Mouse (Mus musculus) ES-Bruce4 (cell line): Measurements from ENCODE around the gene Ptpn3. TPM values are rescaled to one million over a fixed set of nuclear protein-coding genes. Genes with fewer than 3 reads are reported as not detected.

Experiments used
- H3K27ac ChIP-seq: 2 replicates; pipeline ENCODE4 v1.5.1; 2012; ENCODE audit warnings: low read length, inconsistent platforms; ENCODE audit not compliant: insufficient read depth
- H3K27me3 ChIP-seq: 2 replicates; pipeline ENCODE4 v1.6.1; 2012; ENCODE audit warnings: mild to moderate bottlenecking, low read length, inconsistent platforms; ENCODE audit not compliant: control insufficient read depth, poor library complexity, insufficient read depth, severe bottlenecking
- H3K36me3 ChIP-seq: 2 replicates; pipeline ENCODE4 v1.6.1; 2012; ENCODE audit warnings: inconsistent platforms, mild to moderate bottlenecking, low read length, moderate library complexity; ENCODE audit not compliant: control insufficient read depth, poor library complexity, insufficient read depth, severe bottlenecking
- H3K4me1 ChIP-seq: one replicate; pipeline ENCODE4 v1.8.1; 2011; ENCODE audit warnings: low read length; ENCODE audit not compliant: control insufficient read depth, insufficient read depth
- H3K4me3 ChIP-seq: 2 replicates; pipeline ENCODE4 v1.5.1; 2011; ENCODE audit warnings: low read depth, mild to moderate bottlenecking, low read length
- H3K9ac ChIP-seq: 2 replicates; pipeline ENCODE4 v1.6.1; 2012; ENCODE audit warnings: low read depth, mild to moderate bottlenecking, inconsistent platforms; ENCODE audit not compliant: poor library complexity, severe bottlenecking
- H3K9me3 ChIP-seq: replicated peaks from 2 replicates; pipeline ENCODE4 v1.6.1; 2012; ENCODE audit warnings: mild to moderate bottlenecking, low read length, inconsistent platforms; ENCODE audit not compliant: control insufficient read depth, poor library complexity, insufficient read depth, severe bottlenecking
- CTCF ChIP-seq: IDR thresholded peaks from one replicate; pipeline ENCODE4 v1.8.1; 2011; ENCODE audit warnings: low read depth, low read length
- EP300 ChIP-seq: IDR thresholded peaks from 2 replicates; pipeline ENCODE4 v1.6.1; 2011; ENCODE audit warnings: low read depth, low read length; ENCODE audit not compliant: insufficient read depth
- POLR2A ChIP-seq: IDR thresholded peaks from one replicate; pipeline ENCODE4 v1.8.1; 2011; ENCODE audit warnings: low read length; ENCODE audit not compliant: insufficient read depth
- polyA plus RNA-seq: library from polyadenylated mRNA; stranded (reverse); fragments of >200 nt; gene quantifications from 2 replicates; pipeline ENCODE4 v1.2.4, GENCODE M21; 2011; ENCODE audit warnings: low read depth; ENCODE audit not compliant: missing spikeins, insufficient read depth, insufficient read length

The Ptpn3 gene
- polyA plus RNA-seq, 1 experiment, result 30.6 TPM

- no peak overlapping the region for H3K27ac ChIP-seq
- no peaks in the 10 kb centered on the region for H3K9me3 ChIP-seq
- TF ChIP-seq POLR2A (no peak), EP300 (no peak)
- H3K4me3 ChIP-seq, result no peak overlapping the region
- peaks cover 5% of the 10 kb centered on the region for H3K36me3 ChIP-seq
- H3K9ac ChIP-seq, result no peak overlapping the region
- H3K4me1 ChIP-seq, result no peaks in the 10 kb centered on the region
- H3K27me3 ChIP-seq, result no peaks in the 10 kb centered on the region
These were observed 109.9 kb downstream of the Ptpn3 start for GRCm38 (mm10) chr4:57191543-57192283.

- TF ChIP-seq CTCF, result no peak
- TF ChIP-seq EP300, result no peak
- no peak for TF ChIP-seq POLR2A
- Histone ChIP-seq H3K27ac (no peak overlapping the region), H3K36me3 (peaks cover under 1% of the 10 kb centered on the region), H3K4me3 (no peak overlapping the region), H3K4me1 (no peaks in the 10 kb centered on the region), H3K9ac (no peak overlapping the region), H3K9me3 (no peaks in the 10 kb centered on the region), H3K27me3 (no peaks in the 10 kb centered on the region)
These were observed 111.8 kb downstream of the Ptpn3 start for GRCm38 (mm10) chr4:57189881-57190280.

GRCm38 (mm10) chr4:57186035-57186434, 115.6 kb downstream of the Ptpn3 start:
- H3K9ac ChIP-seq, result no peak overlapping the region
- H3K4me1 ChIP-seq, result no peaks in the 10 kb centered on the region
- no peaks in the 10 kb centered on the region for H3K36me3 ChIP-seq
- no peak overlapping the region for H3K4me3 ChIP-seq
- H3K27ac ChIP-seq, result no peak overlapping the region
- no peaks in the 10 kb centered on the region for H3K9me3 ChIP-seq
- TF ChIP-seq EP300 (no peak), POLR2A (no peak), CTCF (no peak)
- no peaks in the 10 kb centered on the region for H3K27me3 ChIP-seq

GRCm38 (mm10) chr4:57185462-57185861, 116.2 kb downstream of the Ptpn3 start:
- H3K27me3 ChIP-seq, result no peaks in the 10 kb centered on the region
- H3K36me3 ChIP-seq, result no peaks in the 10 kb centered on the region
- H3K9me3 ChIP-seq, result no peaks in the 10 kb centered on the region
- no peaks in the 10 kb centered on the region for H3K4me1 ChIP-seq
- no peak overlapping the region for H3K4me3 ChIP-seq
- H3K9ac ChIP-seq, result no peak overlapping the region
- TF ChIP-seq CTCF (no peak), EP300 (no peak), POLR2A (no peak)
- no peak overlapping the region for H3K27ac ChIP-seq

- no peak overlapping the region for H3K4me3 ChIP-seq
- H3K9ac ChIP-seq, result no peak overlapping the region
- no peaks in the 10 kb centered on the region for H3K36me3 ChIP-seq
- TF ChIP-seq CTCF (no peak), EP300 (no peak), POLR2A (no peak)
- no peaks in the 10 kb centered on the region for H3K4me1 ChIP-seq
- H3K27ac ChIP-seq, result no peak overlapping the region
- H3K27me3 ChIP-seq, result no peaks in the 10 kb centered on the region
- no peaks in the 10 kb centered on the region for H3K9me3 ChIP-seq
These were observed 118.1 kb downstream of the Ptpn3 start for GRCm38 (mm10) chr4:57183493-57183892.

- Histone ChIP-seq H3K4me1 (no peaks in the 10 kb centered on the region), H3K36me3 (no peaks in the 10 kb centered on the region), H3K4me3 (no peak overlapping the region), H3K9me3 (no peaks in the 10 kb centered on the region), H3K27me3 (no peaks in the 10 kb centered on the region), H3K27ac (no peak overlapping the region), H3K9ac (no peak overlapping the region)
- no peak for TF ChIP-seq POLR2A
- TF ChIP-seq CTCF, result peak; percentile 37
These were observed 120.1 kb downstream of the Ptpn3 start for GRCm38 (mm10) chr4:57181538-57181937.
